Mouse (Mus musculus) gastrocnemius, postnatal 10 days (tissue): ENCODE measurements around the gene Lrrc25. TPM values are rescaled to one million over a fixed set of nuclear protein-coding genes. Genes with fewer than 3 reads are reported as not detected.

Source experiments
- DNase-seq: peaks from one replicate; pipeline ENCODE4 v3.0.0; 2021; ENCODE audit warnings: mixed read lengths
- total RNA-seq, 2 experiments: library from RNA; stranded (reverse); gene quantifications; 2 replicates each; pipeline ENCODE4 v1.2.3; 2021

Lrrc25 gene
- total RNA-seq, 2 experiments from 2014 or later, result 1.2 to 3.0 TPM

DNA sequence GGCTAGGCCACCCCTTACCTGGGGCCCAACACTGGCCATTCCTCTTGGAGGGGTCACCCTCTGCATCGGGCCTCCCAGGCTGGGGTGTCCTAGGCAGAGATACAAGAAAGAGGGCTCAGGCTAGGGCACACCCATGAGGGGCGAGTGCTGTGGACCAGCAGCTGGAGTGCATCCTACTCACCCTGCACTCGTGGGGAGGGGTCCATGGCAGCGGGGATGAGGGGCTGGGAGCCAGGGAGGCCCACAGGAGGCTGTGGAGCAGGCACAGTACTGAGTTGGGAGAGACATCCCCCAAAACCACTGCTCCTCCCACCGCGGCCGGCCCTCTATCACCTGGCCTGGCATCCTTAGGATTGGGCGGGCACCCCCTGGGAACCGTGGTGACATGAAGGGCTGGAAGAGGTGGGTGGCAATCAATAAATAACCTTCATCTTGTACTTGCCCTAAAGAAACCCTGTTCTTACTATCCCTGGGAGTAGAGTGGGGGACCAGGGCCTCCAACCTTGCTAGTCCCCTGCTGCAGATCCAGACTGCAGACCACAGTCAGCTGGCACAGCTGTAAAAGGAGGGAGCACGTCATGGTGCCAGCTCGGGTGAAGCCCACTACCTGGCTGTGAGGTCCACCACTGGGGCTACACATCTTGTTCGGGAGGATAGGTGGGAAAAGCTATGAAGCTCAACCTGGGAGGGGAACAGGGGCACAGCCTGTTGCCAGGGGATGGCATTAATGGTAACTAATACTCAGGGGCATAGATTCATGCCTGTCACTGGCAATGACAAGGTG lies 16.3 kb upstream of the Lrrc25 start:
- no peak for DNase-seq

DNA sequence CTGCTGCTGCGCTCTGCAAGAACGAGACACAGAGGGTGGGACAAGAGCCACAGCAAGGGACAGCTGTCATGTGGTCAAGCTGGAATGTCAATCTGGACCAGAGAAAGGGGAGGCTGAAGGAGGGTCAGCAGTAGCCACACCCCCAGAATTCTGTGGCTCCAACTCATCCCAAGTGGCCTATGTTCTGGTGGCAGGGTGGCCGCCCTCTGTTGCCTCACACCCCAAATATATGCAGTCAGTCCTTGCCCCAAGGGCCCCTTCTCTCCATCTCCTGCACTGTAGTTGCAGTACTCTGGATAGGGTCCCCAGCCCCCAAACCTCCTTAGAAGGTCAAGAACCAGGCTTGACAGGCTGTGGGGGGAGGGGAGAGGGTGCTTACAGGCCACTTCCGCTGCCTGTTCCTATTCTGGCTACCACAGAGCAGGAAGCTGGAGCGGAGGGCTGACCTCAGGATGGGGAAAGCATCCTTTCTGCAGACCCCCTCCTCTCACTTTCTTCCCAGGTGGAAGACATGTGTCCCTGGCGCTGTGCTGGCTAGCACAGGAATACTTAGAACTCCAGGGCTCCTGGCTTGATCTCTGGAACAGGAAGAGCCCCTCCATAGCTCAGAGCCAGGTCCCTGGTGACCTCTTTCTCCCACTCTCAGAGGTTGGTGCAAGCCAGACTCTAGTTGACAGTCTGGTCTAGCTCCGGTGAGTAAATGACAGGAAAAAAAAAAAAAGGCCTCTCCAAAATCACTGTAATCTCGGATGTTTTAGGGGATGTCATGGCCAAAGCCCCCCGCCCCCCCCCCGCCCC lies 15.3 kb upstream of the Lrrc25 start:
- DNase-seq, result no peak

GRCm38 (mm10) chr8:70601271-70601649 lies 14.7 kb upstream of the Lrrc25 start:
- DNase-seq, result peak; percentile 70

- DNase-seq, result no peak
Measured at GRCm38 (mm10) chr8:70602139-70602811, 13.7 kb upstream of the Lrrc25 start.

GRCm38 (mm10) chr8:70604558-70604957 lies 11.4 kb upstream of the Lrrc25 start:
- DNase-seq, result no peak

- DNase-seq, result no peak
Measured at GRCm38 (mm10) chr8:70605871-70606779, 9.8 kb upstream of the Lrrc25 start.

DNA sequence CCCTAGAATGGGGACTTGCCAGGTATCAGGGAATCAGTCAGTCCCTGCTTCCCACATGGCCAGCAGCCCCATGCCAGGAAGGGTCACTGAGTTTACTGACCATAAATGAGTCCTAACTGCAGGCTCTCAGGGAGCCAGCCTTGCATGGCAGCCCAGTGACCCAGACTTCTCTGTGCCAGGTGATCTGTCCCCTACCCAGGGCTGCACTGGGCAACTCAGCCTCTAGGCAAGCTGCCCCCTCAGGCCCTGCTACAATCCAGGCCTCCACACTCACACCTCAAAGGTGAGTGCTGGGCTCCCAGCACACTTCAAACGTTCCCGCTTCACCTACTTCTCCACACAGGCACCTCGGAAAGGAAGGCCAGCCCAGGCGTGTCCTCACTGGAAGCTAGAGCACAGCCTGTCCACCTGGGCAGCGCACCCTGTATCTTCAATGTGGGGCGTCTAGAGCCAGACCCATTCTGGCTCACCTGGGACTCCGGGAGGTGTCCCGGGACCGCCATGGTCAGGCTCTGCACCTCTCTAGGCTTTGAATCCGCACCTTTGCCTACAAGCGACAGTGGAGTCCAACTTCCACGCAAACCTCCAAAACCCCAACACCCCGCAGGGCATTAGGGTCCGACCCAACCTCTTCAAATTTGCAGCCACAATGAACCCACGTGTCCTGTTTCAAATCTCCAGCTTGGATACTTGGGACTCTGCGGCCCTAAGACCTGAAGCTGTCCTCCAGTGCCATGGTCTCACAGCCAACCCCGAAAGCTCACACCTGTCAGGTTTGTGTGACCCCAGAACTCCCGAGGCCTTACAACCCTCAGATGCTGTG lies 9.0 kb upstream of the Lrrc25 start:
- no peak for DNase-seq

DNA sequence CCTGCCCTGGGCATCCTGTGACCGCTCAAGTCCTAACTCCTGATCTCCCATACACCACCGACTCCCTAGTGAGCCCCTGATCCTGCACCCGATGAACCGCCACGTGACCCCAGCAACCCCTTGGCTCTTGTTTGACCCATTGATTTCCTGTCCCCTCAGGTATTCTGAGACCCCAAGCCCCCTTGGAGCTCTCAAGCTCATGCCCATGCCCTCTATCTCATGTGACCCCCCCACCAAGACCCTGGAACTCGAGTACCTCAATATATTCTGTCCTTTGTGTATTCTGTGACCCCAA lies 8.4 kb upstream of the Lrrc25 start:
- no peak for DNase-seq

- no peak for DNase-seq
Measured at GRCm38 (mm10) chr8:70607898-70608748, 7.8 kb upstream of the Lrrc25 start.

GRCm38 (mm10) chr8:70608749-70609367 lies 7.1 kb upstream of the Lrrc25 start, which contains the start of gene Ssbp4:
Gene Ssbp4 (minus strand): TSS chr8:70608872.
- DNase-seq, result no peak

GRCm38 (mm10) chr8:70609368-70609848 lies 6.5 kb upstream of the Lrrc25 start:
- peak; percentile 88 for DNase-seq

GRCm38 (mm10) chr8:70609849-70610795 lies 5.8 kb upstream of the Lrrc25 start:
- DNase-seq, result peak; percentile 87

DNA sequence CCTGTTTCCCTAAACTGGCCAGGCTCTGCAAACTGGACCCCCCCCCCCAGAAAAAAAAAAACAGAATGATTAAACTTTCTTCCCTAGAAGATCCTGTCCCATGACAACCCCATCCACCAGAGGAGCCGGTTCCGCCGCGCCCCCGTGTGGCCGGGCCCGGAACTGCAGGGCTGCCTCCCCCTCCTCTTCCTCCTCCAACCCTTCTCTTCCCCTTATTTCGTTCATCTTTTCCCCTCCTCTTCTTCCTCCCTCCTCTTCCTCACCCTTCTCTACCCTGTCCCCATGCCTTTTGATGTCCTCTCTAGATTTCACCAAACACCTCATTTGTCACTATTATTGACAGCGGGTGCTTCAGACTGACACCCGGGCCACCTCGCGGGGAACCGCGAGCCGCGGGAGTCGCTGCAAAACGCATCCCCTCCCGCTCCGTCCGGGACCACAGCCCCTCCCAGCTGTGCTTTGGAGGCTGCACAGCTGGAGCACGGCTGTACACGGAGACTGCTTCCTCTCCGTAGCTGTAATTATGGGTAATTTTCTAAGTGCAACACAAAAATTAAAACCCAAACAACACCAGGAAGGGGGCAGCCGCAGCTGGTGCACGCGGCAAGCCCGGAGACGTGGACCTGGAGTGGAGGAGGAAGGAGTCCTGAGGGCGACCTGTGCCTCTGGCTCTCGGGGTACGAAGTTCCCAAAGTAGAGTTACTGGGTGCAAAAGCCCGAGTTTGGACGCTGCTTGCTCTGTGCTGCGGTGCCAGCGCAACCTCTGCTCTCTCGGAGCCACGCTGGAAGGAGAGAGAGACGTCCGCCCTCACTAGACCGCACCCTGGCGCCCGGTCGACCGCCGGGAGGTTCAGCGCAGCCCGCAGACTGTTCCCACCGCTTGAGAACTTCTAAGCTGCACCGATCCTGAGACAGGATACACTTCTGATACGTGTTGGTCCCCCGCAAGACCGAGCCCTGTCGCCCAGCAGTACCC lies 4.9 kb upstream of the Lrrc25 start:
- peak; percentile 94 for DNase-seq

- DNase-seq, result peak; percentile 87
Measured at GRCm38 (mm10) chr8:70611849-70612248, 4.1 kb upstream of the Lrrc25 start.

GRCm38 (mm10) chr8:70613763-70614162 lies 2.2 kb upstream of the Lrrc25 start:
- no peak for DNase-seq

GRCm38 (mm10) chr8:70614469-70614868 lies 1.5 kb upstream of the Lrrc25 start:
- DNase-seq, result no peak

GRCm38 (mm10) chr8:70615281-70615680 lies 674 bp upstream of the Lrrc25 start:
- no peak for DNase-seq
